Comparison of ENCODE assay signal across 15 mouse cellular contexts in the genomic region with DNA sequence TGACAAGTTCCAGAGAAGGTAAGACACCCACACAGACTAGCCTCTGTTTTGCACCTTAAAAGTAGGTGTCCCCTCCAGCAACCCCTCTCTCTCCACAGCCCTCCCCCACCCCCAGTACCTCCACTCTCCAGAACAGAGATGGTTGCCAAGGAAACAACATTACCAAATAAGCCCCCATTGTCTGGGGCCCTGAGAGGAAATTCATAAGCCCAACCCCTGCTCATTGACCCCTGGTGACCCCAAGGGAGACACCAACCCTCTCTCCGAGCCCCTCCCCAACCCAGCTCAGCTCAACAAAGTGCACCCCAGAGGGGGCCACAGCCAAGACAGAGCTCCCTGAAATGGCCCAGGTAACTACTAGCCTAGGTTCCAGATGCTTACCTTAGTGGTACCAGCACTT.
"Had no signal": no experiment of that assay in that cellular context is flagged by ENCODE, and none has a peak within 500 bp of the region (broad histone marks: within the 10 kb centered on the region; RNA-seq: fewer than 3 reads in every experiment).

No protein-coding gene starts in this region.

- ATAC-seq: lung, postnatal 0 days had no signal

- DNase-seq: kidney, adult 2 months; kidney, postnatal 14 days; layer of hippocampus, adult 9-11 months; layer of hippocampus, postnatal 36 days; liver; lung, adult 18-20 months; lung, postnatal 4 days; right cerebral cortex, postnatal 4 days; spleen, adult 18-20 months; thymus, postnatal 4 days had no signal

- H3K9me3 ChIP-seq: kidney, embryonic 15.5 days; midbrain, embryonic 12.5 days had no signal

- H3K4me3 ChIP-seq: kidney, embryonic 15.5 days; limb, embryonic 12.5 days; midbrain, embryonic 12.5 days had no signal

- H3K27ac ChIP-seq: kidney, embryonic 15.5 days; limb, embryonic 12.5 days; liver, embryonic 14.5 days; midbrain, embryonic 12.5 days had no signal

- H3K4me2 ChIP-seq: kidney, embryonic 15.5 days; limb, embryonic 12.5 days; midbrain, embryonic 12.5 days had no signal

- H3K9ac ChIP-seq: kidney, embryonic 15.5 days; limb, embryonic 12.5 days; liver, embryonic 14.5 days; midbrain, embryonic 12.5 days had no signal

- H3K36me3 ChIP-seq: kidney, embryonic 15.5 days; limb, embryonic 12.5 days; midbrain, embryonic 12.5 days had no signal
